Mouse (Mus musculus) retina, postnatal 7 days (tissue): ENCODE data around the gene Kncn.

ENCODE experiments used
- DNase-seq: peaks from one replicate; pipeline ENCODE4 v3.0.0-alpha.2; 2012; ENCODE audit warnings: low read depth, low spot score

Gene Kncn

DNA sequence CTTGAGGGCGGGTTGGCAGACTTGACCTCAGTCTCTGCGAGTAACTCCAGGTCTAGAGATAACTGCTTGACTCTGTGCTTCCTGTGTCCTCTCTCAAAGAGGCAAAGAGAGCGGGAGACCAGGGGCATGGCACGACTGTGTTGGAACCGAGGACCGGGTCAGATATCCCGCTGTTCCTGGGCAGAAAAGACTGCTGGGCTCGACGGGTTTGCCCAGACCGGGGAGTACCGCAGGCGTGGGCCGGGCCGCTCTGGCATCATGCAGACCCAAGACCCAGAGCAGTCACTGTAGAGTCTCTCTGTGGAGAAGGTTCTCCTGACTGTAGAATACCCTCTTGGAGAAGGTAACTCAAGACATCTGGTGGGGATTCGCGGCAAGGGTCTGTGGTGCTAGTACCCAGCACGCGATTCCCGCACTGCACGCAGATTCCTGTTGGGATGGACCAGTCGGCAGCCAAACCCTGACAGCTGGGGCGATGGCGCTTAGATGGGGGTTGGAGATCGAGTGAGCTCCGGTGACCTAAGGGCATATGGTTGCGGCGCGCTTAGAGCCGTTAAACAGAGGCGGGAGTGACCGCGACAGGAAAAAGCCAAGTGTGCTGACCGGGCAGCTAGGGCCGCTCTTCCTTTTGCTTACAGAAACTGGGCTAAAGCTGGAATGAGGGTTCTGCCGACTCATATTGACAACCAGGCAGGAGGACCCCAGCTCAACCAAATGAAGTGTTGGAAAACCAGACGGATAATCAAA is 51.8 kb downstream of the Kncn start:
- no peak for DNase-seq

DNA sequence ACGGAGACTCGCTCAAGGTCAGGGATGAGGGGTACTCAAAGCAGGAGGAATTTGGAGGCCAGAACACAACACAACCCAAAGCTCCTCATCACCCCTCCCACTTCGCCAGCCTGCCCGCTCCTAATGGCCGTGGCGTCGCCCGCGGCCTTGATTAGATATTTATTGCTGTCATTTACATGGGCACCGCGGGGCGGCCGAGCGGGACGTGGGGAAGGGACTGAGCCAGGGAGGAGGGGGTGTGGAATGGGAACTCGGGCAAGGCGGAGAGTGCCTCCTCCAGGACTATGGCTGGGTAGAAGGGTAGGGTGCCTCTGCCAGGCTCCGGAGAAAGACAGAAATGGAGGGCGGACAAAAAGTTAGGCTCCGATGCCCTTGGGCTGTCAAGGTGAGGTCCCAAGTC is 52.4 kb downstream of the Kncn start:
- DNase-seq = no peak

DNA sequence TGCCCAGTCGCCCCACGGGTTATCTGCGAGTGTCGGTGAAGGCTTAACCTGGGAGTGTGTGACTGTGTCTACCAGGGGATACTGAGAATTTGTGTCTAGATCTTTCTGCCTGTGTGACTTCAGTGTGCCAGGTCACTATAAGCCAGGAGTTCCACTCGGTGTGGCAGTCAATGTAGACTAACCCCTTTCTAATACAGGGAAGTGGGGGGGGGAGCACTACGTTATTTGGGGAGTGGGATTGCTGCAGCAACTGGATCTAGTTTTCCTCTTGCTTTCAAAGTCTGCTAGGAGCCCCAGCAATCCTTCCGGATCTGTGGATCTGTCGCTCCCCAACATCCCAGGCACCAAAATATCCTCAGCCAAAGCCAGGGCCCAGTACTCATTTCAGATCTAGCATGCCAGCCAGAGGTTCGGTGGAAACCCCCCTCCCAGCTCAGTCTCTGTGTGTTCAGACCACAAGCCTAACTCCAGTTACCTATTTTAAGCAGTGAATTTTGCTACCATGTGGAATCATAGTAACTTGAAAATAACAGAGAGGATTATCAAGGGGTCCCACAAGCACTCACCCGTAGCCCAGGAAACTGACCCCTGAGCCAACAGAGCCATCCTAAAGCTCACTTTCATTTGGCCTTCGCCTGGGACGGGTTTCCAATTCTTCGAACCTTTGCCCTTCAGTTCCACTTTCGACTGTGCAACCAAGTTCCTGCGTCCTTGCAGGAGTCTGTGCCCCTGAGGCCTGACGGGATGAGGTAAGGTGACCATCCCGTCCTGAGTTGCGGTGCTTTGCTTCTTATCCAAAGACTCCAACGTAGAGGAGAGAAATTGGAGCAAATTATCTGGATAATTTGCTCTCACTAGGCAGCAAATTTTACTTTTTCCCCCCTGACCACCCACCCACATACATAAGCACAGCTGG is 53.1 kb downstream of the Kncn start:
- no peak for DNase-seq

DNA sequence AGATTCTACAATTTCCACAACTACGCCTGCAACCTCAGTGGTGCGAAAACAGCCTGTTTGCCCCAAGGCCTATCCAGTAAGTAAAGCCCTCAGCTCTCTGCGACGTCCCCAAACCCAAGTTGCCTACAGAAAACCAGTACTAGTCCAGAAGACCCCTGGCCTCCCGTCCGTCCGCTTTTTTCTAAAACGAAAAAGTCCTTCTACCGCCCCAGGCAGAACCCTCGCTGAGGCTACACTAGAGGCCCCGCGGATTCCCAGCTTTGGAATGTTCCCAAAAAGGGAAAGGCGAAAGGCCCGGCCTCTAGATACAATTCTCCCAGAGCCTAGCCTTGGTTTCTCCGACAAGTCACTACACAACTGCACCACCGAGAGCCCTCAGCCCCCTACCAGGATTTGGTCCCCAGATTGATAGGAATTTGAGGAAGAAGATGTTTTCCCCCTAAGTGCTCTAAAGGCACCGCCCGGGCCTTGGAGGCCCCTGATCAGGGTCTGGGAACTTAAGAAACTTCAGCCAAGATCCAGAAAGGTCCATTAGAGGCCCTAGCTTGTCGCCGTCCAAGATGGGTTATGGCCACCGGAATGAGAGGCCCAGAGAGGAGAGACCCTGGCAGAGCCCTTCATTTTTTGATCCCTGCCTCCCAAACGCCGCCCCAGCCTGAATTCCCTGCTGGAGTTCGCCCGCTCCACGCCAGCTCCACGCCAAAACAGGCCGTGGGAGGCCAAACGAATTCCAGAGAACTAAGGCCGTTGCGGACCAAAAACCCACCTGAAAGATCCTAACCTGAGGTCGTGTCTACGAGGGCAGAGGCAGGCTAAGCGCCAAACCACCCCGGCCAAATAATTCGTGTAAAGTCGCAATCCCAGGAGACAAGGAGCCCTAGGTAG is 54.3 kb downstream of the Kncn start:
- DNase-seq = no peak
